Comparison of ENCODE assay signal across 20 mouse cellular contexts in the genomic region with DNA sequence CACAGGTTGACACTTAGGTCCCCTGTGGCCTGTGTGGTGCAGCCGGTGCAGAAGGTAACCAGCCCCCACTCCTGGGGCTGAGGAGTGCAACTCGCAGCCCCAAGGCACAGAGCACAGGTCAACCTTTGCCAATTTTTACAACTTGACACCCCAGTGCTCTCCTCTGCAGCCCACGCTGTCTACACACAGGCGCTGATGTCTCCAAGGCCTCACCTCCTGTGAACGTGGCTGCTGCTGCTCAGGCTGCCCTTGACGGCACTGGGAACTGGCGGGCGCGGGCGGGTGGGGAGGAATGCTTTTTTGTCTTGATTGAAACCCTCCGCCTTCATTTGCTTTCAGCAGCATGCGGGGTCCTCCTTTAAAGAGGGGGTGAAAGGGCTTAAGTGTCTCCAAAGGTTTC. TPM values are rescaled to one million over a fixed set of nuclear protein-coding genes. Genes with fewer than 3 reads are reported as not detected.
"Had no signal": no experiment of that assay in that cellular context is flagged by ENCODE, and none has a peak within 500 bp of the region (broad histone marks: within the 10 kb centered on the region; RNA-seq: fewer than 3 reads in every experiment).

No protein-coding gene starts in this region.

- H3K27ac ChIP-seq: left cerebral cortex, adult 2 months; limb, embryonic 13.5 days; liver, embryonic 15.5 days; midbrain, embryonic 12.5 days; neural tube, embryonic 13.5 days; stomach, postnatal 0 days had no signal

- H3K9ac ChIP-seq: limb, embryonic 13.5 days; liver, embryonic 15.5 days; lung, embryonic 14.5 days; midbrain, embryonic 12.5 days; neural tube, embryonic 13.5 days had no signal

- H3K27me3 ChIP-seq: limb, embryonic 13.5 days; liver, embryonic 15.5 days; neural tube, embryonic 13.5 days had no signal

- H3K9me3 ChIP-seq: limb, embryonic 13.5 days; liver, embryonic 15.5 days; midbrain, embryonic 12.5 days; neural tube, embryonic 13.5 days had no signal

- H3K36me3 ChIP-seq: limb, embryonic 13.5 days; liver, embryonic 15.5 days; midbrain, embryonic 12.5 days; neural tube, embryonic 13.5 days had no signal

- H3K4me2 ChIP-seq: limb, embryonic 13.5 days; liver, embryonic 15.5 days; lung, embryonic 14.5 days; midbrain, embryonic 12.5 days; neural tube, embryonic 13.5 days had no signal

- H3K4me1 ChIP-seq: limb, embryonic 13.5 days; liver, embryonic 15.5 days; neural tube, embryonic 13.5 days had no signal

- H3K4me3 ChIP-seq: left cerebral cortex, adult 2 months; limb, embryonic 13.5 days; liver, embryonic 15.5 days; midbrain, embryonic 12.5 days; neural tube, embryonic 13.5 days had no signal

- ATAC-seq: midbrain, embryonic 16.5 days had no signal

- DNase-seq: kidney, postnatal 14 days; lung, embryonic 14.5 days; lung, postnatal 10 days; lung, postnatal 4 days; retina, postnatal 1 day; thymus, postnatal 4 days had no signal

RNA-seq across cellular contexts. Expression of a gene that starts 38.3 kb away (rescaled TPM):
- total RNA-seq: layer of hippocampus, postnatal 25 days; left cerebral cortex, adult 2 months; left cerebral cortex, postnatal 25 days; liver, adult 2 months; megakaryocyte, adult 5-6 weeks had no signal
- polyA plus RNA-seq: kidney, embryonic 14.5 days; large intestine, adult 2 months; limb, embryonic 13.5 days; liver, adult 2 months; liver, embryonic 15.5 days; lung, embryonic 14.5 days; midbrain, embryonic 12.5 days; midbrain, embryonic 16.5 days; neural tube, embryonic 13.5 days; small intestine, adult 2 months; stomach, postnatal 0 days had no signal

RNA-seq across cellular contexts. Expression of a gene that starts 52.3 kb away (rescaled TPM):
- total RNA-seq: layer of hippocampus, postnatal 25 days; left cerebral cortex, adult 2 months; left cerebral cortex, postnatal 25 days; liver, adult 2 months; megakaryocyte, adult 5-6 weeks had no signal
- polyA plus RNA-seq: kidney, embryonic 14.5 days; large intestine, adult 2 months; limb, embryonic 13.5 days; liver, adult 2 months; liver, embryonic 15.5 days; lung, embryonic 14.5 days; midbrain, embryonic 12.5 days; midbrain, embryonic 16.5 days; neural tube, embryonic 13.5 days; small intestine, adult 2 months; stomach, postnatal 0 days had no signal
